Mouse (Mus musculus): Measurements from ENCODE around the gene Slc47a2. TPM values are rescaled to one million over a fixed set of nuclear protein-coding genes. Genes with fewer than 3 reads are reported as not detected.

Slc47a2 gene
- polyA plus RNA-seq, 1 experiment from 2014 or later: not detected

DNA sequence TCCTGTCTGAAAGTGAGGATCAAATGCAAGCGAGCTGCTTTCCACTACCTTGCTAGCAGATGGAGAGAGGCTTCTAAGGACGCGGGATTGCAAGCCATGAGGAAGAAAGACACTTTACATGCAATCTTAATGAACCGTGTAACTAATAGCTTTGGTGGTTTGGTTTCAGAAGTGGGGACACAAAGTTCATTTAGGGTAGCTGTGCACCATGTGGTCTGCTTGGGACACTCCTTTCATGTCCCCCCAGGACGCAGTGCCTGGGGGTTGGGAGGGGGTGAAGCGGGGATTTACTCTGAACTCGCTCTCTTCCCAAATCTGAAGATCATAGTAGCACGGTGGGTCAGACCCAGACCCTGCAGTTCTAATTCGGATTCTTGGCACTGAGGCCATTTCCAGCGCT is 689 bp downstream of the Slc47a2 start:
- no peak for TF ChIP-seq CTCF (IDR thresholded peaks at IDR 0.05)
- CTCF ChIA-PET: interaction anchor here (1.5 kb wide), 1 partner anchor 10 kb away, joined by 5 read pairs; no protein-coding TSS in a partner anchor
- H3K27me3 ChIP-seq: peaks cover 42% of the 10 kb centered on the region
- in situ Hi-C loops (cut with MboI; ENCODE audit: low pct_unique_long_range_greater_than_20kb): no loop called here
- POLR2A ChIA-PET: interaction anchor here (0.6 kb wide), 1 partner anchor 23 kb away, joined by 4 read pairs; no protein-coding TSS in a partner anchor
- ATAC-seq (no peak), DNase-seq (ENCODE audit: low read depth, low spot score) (no peak)

DNA sequence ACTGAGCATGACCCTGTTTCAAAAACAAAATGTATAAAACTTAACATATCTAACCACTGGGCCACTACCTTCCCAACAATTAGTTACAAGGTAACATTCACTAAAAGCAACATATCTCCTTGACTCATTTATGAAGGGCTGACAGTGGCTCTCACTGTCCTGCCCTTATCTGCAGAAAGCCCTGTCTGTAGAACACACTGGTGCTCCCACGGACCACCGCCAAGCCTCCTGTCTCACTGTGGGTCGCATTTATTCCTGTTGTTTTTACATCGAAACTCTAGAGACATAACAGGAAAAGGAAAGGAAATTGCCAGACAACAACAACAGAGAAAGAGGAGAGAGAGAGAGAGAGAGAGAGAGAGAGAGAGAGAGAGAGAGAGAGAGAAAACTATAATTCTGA is 1.4 kb downstream of the Slc47a2 start:
- in situ Hi-C loops (cut with MboI; ENCODE audit: low pct_unique_long_range_greater_than_20kb): no loop called here
- ChIA-PET POLR2A (interaction anchor here (0.6 kb wide), 1 partner anchor 23 kb away, joined by 4 read pairs; no protein-coding TSS in a partner anchor), CTCF (interaction anchor here (1.5 kb wide), 1 partner anchor 11 kb away, joined by 5 read pairs; no protein-coding TSS in a partner anchor)
- TF ChIP-seq CTCF (IDR thresholded peaks at IDR 0.05): no peak
- ATAC-seq: no peak
- peaks cover 36% of the 10 kb centered on the region for H3K27me3 ChIP-seq
- DNase-seq (ENCODE audit: low read depth, low spot score): no peak

DNA sequence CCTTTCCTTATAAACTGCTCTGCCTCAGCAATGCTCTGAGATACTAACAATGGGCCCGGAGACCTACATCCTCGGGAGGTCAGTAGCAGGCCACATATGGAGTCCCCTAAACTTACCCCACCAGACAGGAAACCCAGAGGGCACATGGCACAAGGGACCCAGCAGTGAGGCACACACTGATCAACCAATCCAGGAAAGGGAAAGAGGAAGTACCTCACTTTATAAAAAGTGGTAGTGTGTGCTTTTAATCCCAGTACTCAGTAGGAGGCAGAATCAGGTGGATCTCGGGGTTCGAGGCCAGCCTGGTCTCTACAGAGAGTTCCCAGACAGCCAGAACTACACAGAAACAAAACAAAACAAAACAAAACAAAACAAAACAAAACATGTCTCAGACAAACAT is 2.3 kb downstream of the Slc47a2 start:
- TF ChIP-seq CTCF (IDR thresholded peaks at IDR 0.05): no peak
- ATAC-seq: no peak
- H3K27me3 ChIP-seq: peaks cover 32% of the 10 kb centered on the region
- ChIA-PET CTCF (no interaction called here), POLR2A (no interaction called here)
- in situ Hi-C loops (cut with MboI; ENCODE audit: low pct_unique_long_range_greater_than_20kb): no loop called here
- DNase-seq (ENCODE audit: low read depth, low spot score): no peak

DNA sequence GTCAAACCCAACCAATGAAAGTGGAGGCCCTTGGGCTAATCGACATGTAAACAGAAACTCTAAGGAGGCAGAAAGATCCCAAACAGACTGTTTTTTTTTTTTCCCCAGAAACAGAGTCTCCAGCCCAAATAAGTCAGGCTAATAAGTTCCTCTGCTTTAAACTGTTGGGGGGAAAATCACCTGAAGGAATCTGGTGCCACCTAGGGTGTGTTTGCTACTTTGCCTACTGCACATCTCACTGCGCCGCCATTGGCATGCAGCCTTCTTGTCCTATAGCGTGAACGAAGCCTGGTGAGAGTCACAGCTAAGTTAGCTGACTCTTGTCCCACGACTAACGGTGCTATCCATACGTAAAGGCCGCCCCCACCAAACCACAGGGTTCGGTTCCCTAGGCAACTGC is 5.1 kb downstream of the Slc47a2 start:
- TF ChIP-seq CTCF (IDR thresholded peaks at IDR 0.05): no peak
- in situ Hi-C loops (cut with MboI; ENCODE audit: low pct_unique_long_range_greater_than_20kb): no loop called here
- ATAC-seq (no peak), DNase-seq (ENCODE audit: low read depth, low spot score) (no peak)
- H3K27me3 ChIP-seq: peaks cover 15% of the 10 kb centered on the region
- ChIA-PET POLR2A (no interaction called here), CTCF (no interaction called here)

DNA sequence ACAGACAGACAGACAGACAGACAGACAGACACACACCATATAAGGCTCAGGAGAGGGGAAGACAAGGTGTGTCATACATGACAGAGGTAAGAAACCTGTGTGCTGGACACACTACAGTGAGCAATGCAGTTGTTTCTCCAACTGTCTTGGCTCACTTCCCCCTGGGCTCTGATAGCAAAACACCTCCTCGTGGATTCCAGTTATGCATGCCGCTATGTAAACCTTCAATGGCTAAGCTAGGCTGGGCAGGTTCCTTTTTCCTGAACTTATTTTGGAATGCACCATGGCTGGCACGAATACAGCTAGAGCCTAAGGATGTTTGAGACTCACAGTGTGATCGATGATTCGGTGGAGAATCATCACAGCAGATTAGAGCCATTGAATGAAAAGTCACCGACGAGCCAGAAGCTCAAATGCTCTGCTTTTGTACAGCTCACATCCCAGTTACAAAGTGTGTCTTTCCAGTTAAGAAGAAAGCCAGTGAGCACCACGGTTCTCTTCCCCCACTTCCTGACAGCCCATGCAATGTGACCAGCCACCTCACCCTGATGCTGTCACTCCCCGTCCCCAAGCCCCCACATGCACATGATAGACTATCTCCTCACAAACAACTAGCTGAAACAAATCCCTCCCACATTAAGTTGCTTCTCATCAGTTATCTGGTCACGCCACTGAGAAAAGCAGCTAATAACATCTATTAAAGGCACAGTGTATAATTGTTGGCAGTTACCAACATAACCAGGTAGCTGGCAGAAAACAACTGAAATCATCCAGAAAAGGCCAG is 21.6 kb downstream of the Slc47a2 start:
- CTCF ChIA-PET: interaction anchor here (0.7 to 1.6 kb wide), 2 partner anchors 9 to 15 kb away, joined by 3 to 6 read pairs; no protein-coding TSS in a partner anchor
- in situ Hi-C loops (cut with MboI; ENCODE audit: low pct_unique_long_range_greater_than_20kb): no loop called here
- no peak for DNase-seq (ENCODE audit: low read depth, low spot score)

DNA sequence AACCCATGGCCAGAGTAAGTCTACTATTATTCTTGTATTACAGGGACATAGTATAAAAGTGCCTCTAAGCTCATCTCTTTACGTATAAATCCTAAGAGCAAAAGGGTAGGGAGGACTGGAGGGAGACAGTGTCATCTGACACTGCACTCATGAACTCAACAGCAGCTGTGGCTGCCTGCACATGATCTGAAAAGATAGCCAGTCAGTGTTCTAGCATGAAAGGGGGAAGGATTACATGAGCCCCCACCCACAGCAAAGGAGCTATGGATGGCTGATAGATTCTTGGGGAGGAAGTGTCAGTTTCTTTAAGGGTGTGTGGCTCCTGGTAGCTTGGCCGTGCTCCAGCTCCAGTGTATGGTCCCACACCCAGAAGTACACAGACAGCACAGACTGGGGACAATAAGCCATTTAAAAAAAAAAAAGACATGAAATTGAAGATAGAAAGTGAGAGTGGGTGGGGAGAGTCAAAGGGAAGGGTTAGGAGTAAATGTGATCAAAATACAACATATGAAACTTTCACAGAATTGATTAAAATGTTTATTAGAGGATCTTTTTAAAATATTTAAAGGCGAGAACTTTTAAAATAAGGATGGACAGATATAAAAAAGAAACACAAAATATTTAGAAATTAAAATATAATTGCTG is 22.6 kb downstream of the Slc47a2 start:
- no peak for TF ChIP-seq CTCF (IDR thresholded peaks at IDR 0.05)
- CTCF ChIA-PET: interaction anchor here (1.3 to 1.5 kb wide), 2 partner anchors 15 to 88 kb away, joined by 3 read pairs; no protein-coding TSS in a partner anchor
- ATAC-seq (no peak), DNase-seq (ENCODE audit: low read depth, low spot score) (no peak)
- in situ Hi-C loops (cut with MboI; ENCODE audit: low pct_unique_long_range_greater_than_20kb): no loop called here
- H3K27me3 ChIP-seq: peaks cover 12% of the 10 kb centered on the region
- POLR2A ChIA-PET: interaction anchor here (0.6 kb wide), 1 partner anchor 368 kb away, joined by 4 read pairs; no protein-coding TSS in a partner anchor

More for the DNA sequence above, 21.6 kb downstream of the Slc47a2 start:
- POLR2A ChIA-PET: no interaction called here
- TF ChIP-seq CTCF (IDR thresholded peaks at IDR 0.05): no peak
- no peak for ATAC-seq
- peaks cover 18% of the 10 kb centered on the region for H3K27me3 ChIP-seq

DNA sequence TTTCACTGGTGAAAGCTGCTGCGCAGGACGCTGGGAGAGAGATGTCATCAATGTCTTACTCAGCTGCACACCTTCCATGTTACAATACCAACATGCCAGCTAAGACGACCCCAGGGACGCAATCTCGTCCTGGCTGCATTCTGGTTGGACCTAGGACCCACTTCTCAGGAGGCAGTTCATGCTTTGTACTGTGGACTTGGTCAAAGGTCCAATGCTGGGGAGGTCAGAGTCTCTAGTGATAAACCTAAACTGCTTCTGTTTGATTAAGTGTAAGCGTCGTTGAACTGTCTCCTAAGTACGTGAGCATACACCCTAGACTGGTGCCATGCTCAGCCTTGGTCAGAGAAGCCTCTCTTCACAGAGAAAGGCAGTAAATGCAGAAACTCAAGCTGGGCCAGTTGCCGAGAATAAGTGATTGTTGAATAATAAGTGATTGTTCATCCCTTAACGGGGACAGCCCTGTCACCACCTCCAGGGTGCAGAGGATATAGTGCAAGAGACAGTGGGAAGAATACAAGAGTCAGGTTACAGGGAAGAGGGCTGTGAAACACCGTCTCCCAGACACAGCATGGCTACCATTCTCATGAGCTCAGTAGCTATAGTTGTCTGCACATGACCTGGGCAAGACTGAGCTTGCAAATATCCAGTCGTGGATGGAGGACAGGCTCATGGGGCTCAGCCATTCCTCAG is 23.3 kb downstream of the Slc47a2 start:
- no peak for TF ChIP-seq CTCF (IDR thresholded peaks at IDR 0.05)
- in situ Hi-C loops (cut with MboI; ENCODE audit: low pct_unique_long_range_greater_than_20kb): no loop called here
- DNase-seq (ENCODE audit: low read depth, low spot score) (no peak), ATAC-seq (no peak)
- POLR2A ChIA-PET: interaction anchor here (0.6 kb wide), 1 partner anchor 367 kb away, joined by 4 read pairs; no protein-coding TSS in a partner anchor
- CTCF ChIA-PET: interaction anchor here (1.3 to 1.5 kb wide), 2 partner anchors 16 to 88 kb away, joined by 3 read pairs; no protein-coding TSS in a partner anchor
- peaks cover 12% of the 10 kb centered on the region for H3K27me3 ChIP-seq

DNA sequence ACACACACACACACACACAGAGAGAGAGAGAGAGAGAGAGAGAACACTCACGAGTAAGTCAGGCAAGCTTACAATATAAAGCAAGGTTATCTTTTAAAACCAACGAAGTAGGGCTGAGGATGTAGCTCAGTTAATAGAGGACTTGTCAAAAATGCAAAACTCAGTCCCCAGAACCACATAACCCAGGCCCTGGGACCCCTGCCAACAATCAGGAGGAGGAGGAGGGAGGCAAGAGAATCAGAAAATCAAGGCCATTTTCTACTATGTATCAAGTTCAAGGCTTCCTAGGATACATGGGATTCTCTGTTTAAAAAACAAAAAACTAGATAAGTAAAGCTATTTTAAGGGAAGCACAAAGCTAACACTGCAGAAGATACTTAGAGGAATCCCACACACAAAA is 25.8 kb downstream of the Slc47a2 start:
- CTCF ChIA-PET: no interaction called here

DNA sequence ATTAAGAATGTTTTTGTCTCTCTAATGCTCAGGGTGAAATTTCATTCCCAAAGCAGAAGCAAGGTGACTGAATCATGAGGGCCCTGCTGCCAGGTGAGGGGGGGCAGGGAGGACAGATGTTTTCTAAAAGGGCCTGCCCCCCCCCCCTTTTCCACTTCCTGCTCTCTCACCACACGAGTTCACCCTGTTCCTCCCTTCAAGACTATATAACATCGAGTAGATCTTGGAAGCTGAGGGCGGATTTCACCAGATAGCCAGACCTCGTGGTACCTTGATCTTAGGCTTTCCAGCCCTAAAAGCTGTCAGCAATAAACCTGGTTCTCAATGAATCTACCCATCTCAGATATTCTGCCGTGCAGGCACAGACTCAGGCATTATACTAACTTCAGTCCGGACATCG is 32.3 kb downstream of the Slc47a2 start:
- peaks cover 7% of the 10 kb centered on the region for H3K27me3 ChIP-seq
- TF ChIP-seq CTCF (IDR thresholded peaks at IDR 0.05): no peak
- no peak for DNase-seq (ENCODE audit: low read depth, low spot score)
- ChIA-PET POLR2A (no interaction called here), CTCF (no interaction called here)
- in situ Hi-C loops (cut with MboI; ENCODE audit: low pct_unique_long_range_greater_than_20kb): no loop called here
- ATAC-seq: no peak

More for the DNA sequence above, 25.8 kb downstream of the Slc47a2 start:
- POLR2A ChIA-PET: no interaction called here
- in situ Hi-C loops (cut with MboI; ENCODE audit: low pct_unique_long_range_greater_than_20kb): no loop called here
- DNase-seq (ENCODE audit: low read depth, low spot score): no peak
- no peak for ATAC-seq
- no peak for TF ChIP-seq CTCF (IDR thresholded peaks at IDR 0.05)
- peaks cover 12% of the 10 kb centered on the region for H3K27me3 ChIP-seq

DNA sequence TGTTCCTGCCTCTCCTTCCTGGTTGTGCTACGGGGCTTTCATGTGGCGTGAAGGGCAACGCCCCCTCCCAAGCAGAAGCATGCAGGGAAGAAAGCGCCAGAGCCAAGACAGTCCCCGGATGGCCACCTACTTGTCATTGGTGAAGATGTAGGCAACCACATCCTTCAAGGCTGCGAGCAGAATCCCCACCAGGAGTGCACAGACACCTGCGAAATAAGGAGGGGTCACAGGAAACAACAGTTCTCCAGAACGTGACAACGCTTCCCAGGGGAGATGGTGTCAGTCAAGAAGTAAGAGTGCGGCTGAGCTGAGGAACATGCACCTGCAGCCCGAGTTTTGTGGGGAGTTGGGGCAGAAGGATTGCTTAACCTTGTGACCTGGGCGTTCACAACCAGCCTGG is 32.8 kb downstream of the Slc47a2 start:
- DNase-seq (ENCODE audit: low read depth, low spot score): no peak
- ChIA-PET POLR2A (no interaction called here), CTCF (no interaction called here)
- ATAC-seq: no peak
- H3K27me3 ChIP-seq: peaks cover 7% of the 10 kb centered on the region
- TF ChIP-seq CTCF (IDR thresholded peaks at IDR 0.05): no peak
- in situ Hi-C loops (cut with MboI; ENCODE audit: low pct_unique_long_range_greater_than_20kb): no loop called here

Data from Patski (cell line).